Mouse (Mus musculus): ENCODE measurements at regions not wholly inside any gene's neighbourhood (a gene's known extent, or its start where the extent isn't known, plus 50 kb on each side); places are given as distances from the start of the nearest gene placed in this dataset.

GRCm38 (mm10) chr3:70106141-70106540 lies 98.7 kb downstream of the Otol1 start:
- Histone ChIP-seq H3K27ac (no peak overlapping the region), H3K4me3 (replicated peaks; ENCODE audit: low read depth, low read length) (no peak overlapping the region), H3K27me3 (ENCODE audit: insufficient read depth, low read length) (no peaks in the 10 kb centered on the region), H3K36me3 (ENCODE audit: insufficient read depth, low read length) (no peaks in the 10 kb centered on the region), H3K9ac (ENCODE audit: low read depth, low read length) (no peak overlapping the region), H3K4me1 (replicated peaks; ENCODE audit: insufficient read depth, low read length) (no peaks in the 10 kb centered on the region), H3K9me3 (replicated peaks; ENCODE audit: low read length) (no peaks in the 10 kb centered on the region), H3K4me2 (ENCODE audit: low read length) (no peak overlapping the region)
- WGBS = 60% methylated on average over 2 of the region's 2 CpGs
- ATAC-seq (replicated peaks; ENCODE audit: low FRiP score, low read depth) = no peak
- no peak for TF ChIP-seq CTCF (IDR thresholded peaks at IDR 0.05; ENCODE audit: low read depth)
- DNase-seq (ENCODE audit: low spot score) = no peak

- DNase-seq (ENCODE audit: low spot score) (no peak), ATAC-seq (replicated peaks; ENCODE audit: low FRiP score, low read depth) (no peak)
- H3K36me3 ChIP-seq (ENCODE audit: insufficient read depth, low read length) = no peaks in the 10 kb centered on the region
- WGBS = 79% methylated on average over 1 of the region's 1 CpGs
- H3K27me3 ChIP-seq (ENCODE audit: insufficient read depth, low read length) = no peaks in the 10 kb centered on the region
- no peak overlapping the region for H3K9ac ChIP-seq (ENCODE audit: low read depth, low read length)
- no peak overlapping the region for H3K4me3 ChIP-seq (replicated peaks; ENCODE audit: low read depth, low read length)
- TF ChIP-seq CTCF (IDR thresholded peaks at IDR 0.05; ENCODE audit: low read depth) = no peak
- H3K9me3 ChIP-seq (replicated peaks; ENCODE audit: low read length) = no peaks in the 10 kb centered on the region
- no peak overlapping the region for H3K4me2 ChIP-seq (ENCODE audit: low read length)
- H3K4me1 ChIP-seq (replicated peaks; ENCODE audit: insufficient read depth, low read length) = no peaks in the 10 kb centered on the region
- no peak overlapping the region for H3K27ac ChIP-seq
These were observed 118.8 kb downstream of the Otol1 start for GRCm38 (mm10) chr3:70126212-70126611.

- Histone ChIP-seq H3K4me1 (replicated peaks; ENCODE audit: insufficient read depth, low read length) (no peaks in the 10 kb centered on the region), H3K9ac (ENCODE audit: low read depth, low read length) (no peak overlapping the region), H3K4me3 (replicated peaks; ENCODE audit: low read depth, low read length) (no peak overlapping the region), H3K4me2 (ENCODE audit: low read length) (no peak overlapping the region), H3K27me3 (ENCODE audit: insufficient read depth, low read length) (no peaks in the 10 kb centered on the region), H3K9me3 (replicated peaks; ENCODE audit: low read length) (no peaks in the 10 kb centered on the region), H3K27ac (no peak overlapping the region), H3K36me3 (ENCODE audit: insufficient read depth, low read length) (no peaks in the 10 kb centered on the region)
- ATAC-seq (replicated peaks; ENCODE audit: low FRiP score, low read depth) (no peak), DNase-seq (ENCODE audit: low spot score) (peak; percentile 18)
- TF ChIP-seq CTCF (IDR thresholded peaks at IDR 0.05; ENCODE audit: low read depth) = no peak
- 68% methylated on average over 8 of the region's 8 CpGs for WGBS
These were observed 123.0 kb downstream of the Otol1 start for GRCm38 (mm10) chr3:70130241-70131029.

GRCm38 (mm10) chr3:70134963-70135362 lies 127.5 kb downstream of the Otol1 start:
- H3K36me3 ChIP-seq (ENCODE audit: insufficient read depth, low read length) = no peaks in the 10 kb centered on the region
- 16% methylated on average over 2 of the region's 2 CpGs for WGBS
- no peaks in the 10 kb centered on the region for H3K4me1 ChIP-seq (replicated peaks; ENCODE audit: insufficient read depth, low read length)
- H3K27me3 ChIP-seq (ENCODE audit: insufficient read depth, low read length) = no peaks in the 10 kb centered on the region
- DNase-seq (ENCODE audit: low spot score) = no peak
- no peak overlapping the region for H3K4me2 ChIP-seq (ENCODE audit: low read length)
- no peak for ATAC-seq (replicated peaks; ENCODE audit: low FRiP score, low read depth)
- no peak overlapping the region for H3K4me3 ChIP-seq (replicated peaks; ENCODE audit: low read depth, low read length)
- no peak overlapping the region for H3K27ac ChIP-seq
- H3K9ac ChIP-seq (ENCODE audit: low read depth, low read length) = no peak overlapping the region
- no peaks in the 10 kb centered on the region for H3K9me3 ChIP-seq (replicated peaks; ENCODE audit: low read length)
- TF ChIP-seq CTCF (IDR thresholded peaks at IDR 0.05; ENCODE audit: low read depth) = no peak

- Histone ChIP-seq H3K4me1 (replicated peaks; ENCODE audit: insufficient read depth, low read length) (no peaks in the 10 kb centered on the region), H3K4me2 (ENCODE audit: low read length) (no peak overlapping the region), H3K36me3 (ENCODE audit: insufficient read depth, low read length) (no peaks in the 10 kb centered on the region), H3K4me3 (replicated peaks; ENCODE audit: low read depth, low read length) (no peak overlapping the region), H3K27me3 (ENCODE audit: insufficient read depth, low read length) (no peaks in the 10 kb centered on the region), H3K9ac (ENCODE audit: low read depth, low read length) (no peak overlapping the region), H3K27ac (no peak overlapping the region), H3K9me3 (replicated peaks; ENCODE audit: low read length) (no peaks in the 10 kb centered on the region)
- DNase-seq (ENCODE audit: low spot score) (peak; percentile 43), ATAC-seq (replicated peaks; ENCODE audit: low FRiP score, low read depth) (no peak)
- no peak for TF ChIP-seq CTCF (IDR thresholded peaks at IDR 0.05; ENCODE audit: low read depth)
- 63% methylated on average over 2 of the region's 2 CpGs for WGBS
These were observed 131.1 kb downstream of the Otol1 start for GRCm38 (mm10) chr3:70138488-70138887.

GRCm38 (mm10) chr3:70138926-70139325 lies 131.5 kb downstream of the Otol1 start:
- H3K4me2 ChIP-seq (ENCODE audit: low read length) = no peak overlapping the region
- no peak for ATAC-seq (replicated peaks; ENCODE audit: low FRiP score, low read depth)

GRCm38 (mm10) chr3:70145728-70146127 lies 138.3 kb downstream of the Otol1 start:
- Histone ChIP-seq H3K36me3 (ENCODE audit: insufficient read depth, low read length) (no peaks in the 10 kb centered on the region), H3K4me1 (replicated peaks; ENCODE audit: insufficient read depth, low read length) (no peaks in the 10 kb centered on the region), H3K9ac (ENCODE audit: low read depth, low read length) (no peak overlapping the region), H3K27ac (no peak overlapping the region), H3K9me3 (replicated peaks; ENCODE audit: low read length) (no peaks in the 10 kb centered on the region), H3K4me3 (replicated peaks; ENCODE audit: low read depth, low read length) (no peak overlapping the region), H3K4me2 (ENCODE audit: low read length) (no peak overlapping the region), H3K27me3 (ENCODE audit: insufficient read depth, low read length) (no peaks in the 10 kb centered on the region)
- ATAC-seq (replicated peaks; ENCODE audit: low FRiP score, low read depth) (no peak), DNase-seq (ENCODE audit: low spot score) (no peak)
- TF ChIP-seq CTCF (IDR thresholded peaks at IDR 0.05; ENCODE audit: low read depth) = no peak
- 53% methylated on average over 1 of the region's 1 CpGs for WGBS

More at GRCm38 (mm10) chr3:70138926-70139325, 131.5 kb downstream of the Otol1 start:
- Histone ChIP-seq H3K36me3 (ENCODE audit: insufficient read depth, low read length) (no peaks in the 10 kb centered on the region), H3K9me3 (replicated peaks; ENCODE audit: low read length) (no peaks in the 10 kb centered on the region), H3K4me3 (replicated peaks; ENCODE audit: low read depth, low read length) (no peak overlapping the region), H3K4me1 (replicated peaks; ENCODE audit: insufficient read depth, low read length) (no peaks in the 10 kb centered on the region), H3K27ac (no peak overlapping the region), H3K9ac (ENCODE audit: low read depth, low read length) (no peak overlapping the region), H3K27me3 (ENCODE audit: insufficient read depth, low read length) (no peaks in the 10 kb centered on the region)
- WGBS = 55% methylated on average over 4 of the region's 4 CpGs
- no peak for DNase-seq (ENCODE audit: low spot score)
- TF ChIP-seq CTCF (IDR thresholded peaks at IDR 0.05; ENCODE audit: low read depth) = no peak
